Mouse (Mus musculus): ENCODE measurements around the gene Obox8. TPM values are rescaled to one million over a fixed set of nuclear protein-coding genes. Genes with fewer than 3 reads are reported as not detected.

Obox8 gene
- polyA plus RNA-seq (2012) = not detected in 2 replicates

DNA sequence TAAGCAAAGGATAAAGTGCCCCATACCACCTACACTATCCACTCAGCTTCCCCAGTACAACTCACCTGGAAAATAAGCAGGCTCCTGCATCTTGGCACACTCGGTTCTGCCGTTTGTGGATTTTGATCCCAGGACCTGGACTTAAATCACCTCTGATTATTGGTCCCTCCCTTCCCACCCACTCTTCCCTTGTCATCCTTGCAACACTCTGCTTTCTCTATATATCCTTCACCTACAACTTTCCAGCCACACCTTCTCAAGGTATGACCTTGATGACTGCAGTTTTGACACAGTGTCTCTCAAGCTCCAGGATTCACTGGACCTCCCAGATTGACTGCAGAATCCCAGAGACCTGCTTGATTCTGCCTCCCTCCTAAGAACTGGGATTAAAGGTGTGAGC lies at the start of gene Obox8:
Obox8 (minus strand) TSS at position 101 of the 400 bp plus-strand sequence.
- no peak for TF ChIP-seq GATA1 (IDR thresholded peaks at IDR 0.05; ENCODE audit: low read length)

DNA sequence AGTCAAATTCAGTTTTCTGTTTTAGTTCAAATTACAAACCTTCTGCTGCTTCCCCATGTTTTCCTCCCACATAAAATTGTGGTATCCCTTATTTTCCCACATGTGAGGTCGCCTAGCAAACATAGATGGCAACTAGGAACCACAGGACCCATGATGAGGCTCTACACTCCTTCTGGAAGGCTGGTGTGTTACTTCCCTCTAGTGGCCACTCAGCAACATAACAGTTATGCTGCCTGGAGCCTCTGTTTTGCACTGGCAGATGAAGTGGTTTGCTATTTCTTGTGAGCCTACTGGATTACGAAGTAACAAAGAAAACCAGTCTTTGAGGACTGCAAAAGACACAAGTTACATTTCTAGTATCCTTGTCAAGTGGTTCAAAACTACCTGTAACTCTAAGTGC lies 16.1 kb downstream of the Obox8 start:
- no peak for TF ChIP-seq GATA1 (IDR thresholded peaks at IDR 0.05; ENCODE audit: low read length)

DNA sequence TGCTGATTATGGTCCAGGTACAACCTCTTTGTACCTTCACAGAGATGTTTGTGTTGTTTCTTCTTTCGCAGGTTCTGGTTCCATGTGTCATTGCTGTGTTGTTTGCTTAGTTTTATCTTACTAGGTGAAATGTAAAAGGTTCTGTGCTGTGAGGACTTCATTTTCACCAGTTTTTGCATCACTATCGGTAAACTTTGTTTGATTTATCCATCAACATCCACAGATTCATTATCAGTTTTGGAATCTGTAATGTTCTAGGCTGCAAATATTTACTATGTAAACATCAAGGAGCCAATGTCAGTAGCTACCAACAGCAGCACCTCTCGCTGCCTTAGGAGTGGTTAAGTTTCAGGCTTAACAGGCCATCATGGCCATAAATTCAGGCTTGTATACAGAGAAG lies 24.7 kb downstream of the Obox8 start:
- no peak for TF ChIP-seq GATA1 (IDR thresholded peaks at IDR 0.05; ENCODE audit: low read length)

DNA sequence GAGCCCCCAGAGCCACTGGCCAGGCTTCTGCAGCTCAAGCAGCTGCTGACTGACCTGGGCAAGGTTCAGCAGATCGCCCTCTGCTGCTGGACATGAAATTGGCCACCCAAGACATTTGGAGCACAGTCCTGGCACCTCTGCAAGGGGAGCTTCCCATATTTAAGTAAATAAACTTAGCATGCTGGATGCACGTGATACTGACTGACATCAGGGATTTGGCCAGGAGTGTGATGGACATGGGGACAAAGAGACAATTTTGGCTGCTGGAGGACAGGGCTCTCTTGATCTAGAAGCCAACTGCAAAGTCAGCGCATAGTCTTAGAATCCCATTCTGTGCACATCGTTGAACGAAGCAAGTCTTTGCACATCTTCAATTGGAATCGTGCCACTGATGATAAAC lies 25.8 kb downstream of the Obox8 start:
- TF ChIP-seq GATA1 (IDR thresholded peaks at IDR 0.05; ENCODE audit: low read length) = no peak

Other genes starting within 250 kb of the Obox8 start
- not detected in 2 replicates for gene Sult2a3, start 210.5 kb downstream of the Obox8 start, polyA plus RNA-seq (2012)
- gene Sult2a6, start 78.7 kb downstream of the Obox8 start, polyA plus RNA-seq (2012) = not detected in 2 replicates
- gene Sult2a8, start 113.2 kb upstream of the Obox8 start, polyA plus RNA-seq (2012) = not detected in 2 replicates
- gene Sult2a7, start 160.7 kb upstream of the Obox8 start, polyA plus RNA-seq (2012) = not detected in 2 replicates
- gene Vmn1r90, start 229.9 kb upstream of the Obox8 start, polyA plus RNA-seq (2012) = not detected in 2 replicates

Data from G1E-ER4 (cell line).